Mouse (Mus musculus): ENCODE data around the gene Tceanc2.

GRCm38 (mm10) chr4:107096841-107097373 lies 82.0 kb downstream of the Tceanc2 start, which contains the start of gene Cdcp2:
- TF ChIP-seq CTCF (IDR thresholded peaks at IDR 0.05; ENCODE audit: control insufficient read depth, insufficient read depth, low read length) (no peak), POLR2A (IDR thresholded peaks at IDR 0.05; ENCODE audit: borderline replicate concordance, control insufficient read depth, low read depth, low read length) (no peak)

Data from bone marrow, adult 2 months (tissue).